Mouse (Mus musculus) forebrain, embryonic 16.5 days (tissue): ENCODE data around the gene Ambra1. TPM values are rescaled to one million over a fixed set of nuclear protein-coding genes. Genes with fewer than 3 reads are reported as not detected.

ENCODE experiments used
- ATAC-seq: fragments of 200-750 bp; cut with Nextera tagmentation; 2 replicates; pipeline ENCODE4 v1.8.0; 2017; ENCODE audit warnings: mild to moderate bottlenecking, moderate library complexity
- H3K27ac ChIP-seq: fragments of 300-500 bp; sonication (generic); 2 replicates; pipeline ENCODE4 v1.5.1; 2014; ENCODE audit warnings: low read length, control low read depth
- H3K27me3 ChIP-seq: fragments of 300-500 bp; sonication (generic); replicated peaks from 2 replicates; pipeline ENCODE4 v1.6.1; 2014; ENCODE audit warnings: low read length; ENCODE audit not compliant: control insufficient read depth, insufficient read depth
- H3K36me3 ChIP-seq: fragments of 300-500 bp; sonication (generic); 2 replicates; pipeline ENCODE4 v1.6.1; 2014; ENCODE audit not compliant: control insufficient read depth, insufficient read depth
- H3K4me1 ChIP-seq: fragments of 300-500 bp; sonication (generic); replicated peaks from 2 replicates; pipeline ENCODE4 v1.6.1; 2014; ENCODE audit warnings: low read length; ENCODE audit not compliant: control insufficient read depth, insufficient read depth
- H3K4me2 ChIP-seq: fragments of 300-500 bp; sonication (generic); 2 replicates; pipeline ENCODE4 v1.6.1; 2014; ENCODE audit warnings: mild to moderate bottlenecking, low read length, control low read depth
- H3K4me3 ChIP-seq: fragments of 300-500 bp; sonication (generic); replicated peaks from 2 replicates; pipeline ENCODE4 v1.5.1; 2014; ENCODE audit warnings: mild to moderate bottlenecking, low read length, control low read depth
- H3K9ac ChIP-seq: fragments of 300-500 bp; sonication (generic); replicated peaks from 2 replicates; pipeline ENCODE4 v1.6.1; 2014; ENCODE audit warnings: low read depth, low read length, control low read depth
- H3K9me3 ChIP-seq: fragments of 300-500 bp; sonication (generic); 2 replicates; pipeline ENCODE4 v1.6.1; 2016; ENCODE audit warnings: low read length; ENCODE audit not compliant: control insufficient read depth
- WGBS: fragments of 180-500 bp; shearing (Covaris S2); extraction: QIAGEN DNeasy Blood & Tissue Kit; methylation state at CpG from one replicate; pipeline ENCODE4 v1.1.7; 2014; 5-methylcytosine and 5-hydroxymethylcytosine counted together
- polyA plus RNA-seq: library from polyadenylated mRNA; unstranded; fragments of >200 nt; fragmentation: Nextera tagmentation; extraction: Ambion mirVana; gene quantifications from 2 replicates; pipeline ENCODE4 v1.2.1, GENCODE M21; 2015

The Ambra1 gene
- polyA plus RNA-seq, 1 experiment from 2014 or later, result 25.5 TPM

DNA sequence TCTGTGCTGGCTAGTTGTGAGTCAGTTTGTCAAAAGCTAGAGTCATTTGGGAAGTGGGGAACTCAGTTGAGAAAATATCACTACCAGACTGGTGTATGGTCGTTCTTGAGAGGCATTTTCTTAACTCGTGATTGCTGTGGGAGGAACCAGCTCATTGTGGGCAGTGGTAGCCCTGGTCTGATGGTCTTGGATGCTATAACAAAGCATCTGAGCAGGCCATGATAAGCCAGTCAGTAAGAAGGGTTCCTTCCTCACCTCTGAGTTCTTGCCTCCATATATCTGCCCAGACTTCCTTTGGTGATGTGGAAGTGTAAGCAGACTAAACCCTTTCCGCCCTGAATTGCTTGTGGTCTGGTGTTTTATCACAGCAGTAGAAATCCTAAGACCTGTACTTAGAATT is 105.7 kb downstream of the Ambra1 start:
- 92% methylated on average over 3 of the region's 3 CpGs for WGBS
- Histone ChIP-seq H3K4me3 (no peak overlapping the region), H3K9me3 (no peaks in the 10 kb centered on the region), H3K9ac (no peak overlapping the region), H3K36me3 (no peaks in the 10 kb centered on the region), H3K4me2 (no peak overlapping the region), H3K27me3 (no peaks in the 10 kb centered on the region), H3K27ac (no peak overlapping the region), H3K4me1 (no peaks in the 10 kb centered on the region)
- ATAC-seq, result no peak

DNA sequence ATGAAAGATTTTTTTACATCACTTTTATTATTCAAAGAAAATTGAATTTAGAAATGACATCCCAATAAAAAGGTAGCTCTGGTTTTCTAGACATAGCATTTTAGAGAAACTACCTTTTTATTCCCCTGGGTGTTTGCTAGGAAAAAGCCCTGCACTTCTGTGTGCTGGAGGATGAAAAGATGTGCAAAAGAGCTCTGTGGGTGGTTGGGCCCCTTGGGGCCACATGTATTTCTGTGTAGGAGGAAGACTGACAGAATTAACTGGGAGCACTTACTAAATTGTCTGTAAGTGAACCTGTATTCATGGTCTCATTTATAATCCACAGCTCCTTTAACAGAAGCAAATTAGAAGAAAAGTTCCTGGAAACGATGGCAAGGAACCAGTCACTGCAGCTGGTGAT is 114.2 kb downstream of the Ambra1 start:
- H3K4me3 ChIP-seq, result no peak overlapping the region
- H3K27ac ChIP-seq, result no peak overlapping the region
- no peak overlapping the region for H3K9ac ChIP-seq
- no peaks in the 10 kb centered on the region for H3K27me3 ChIP-seq
- H3K4me1 ChIP-seq, result no peaks in the 10 kb centered on the region
- peak; percentile 49; the same call in 1 of the 2 replicates for ATAC-seq
- no peaks in the 10 kb centered on the region for H3K9me3 ChIP-seq
- 24% methylated on average over 1 of the region's 1 CpGs for WGBS
- no peak overlapping the region for H3K4me2 ChIP-seq
- no peaks in the 10 kb centered on the region for H3K36me3 ChIP-seq

DNA sequence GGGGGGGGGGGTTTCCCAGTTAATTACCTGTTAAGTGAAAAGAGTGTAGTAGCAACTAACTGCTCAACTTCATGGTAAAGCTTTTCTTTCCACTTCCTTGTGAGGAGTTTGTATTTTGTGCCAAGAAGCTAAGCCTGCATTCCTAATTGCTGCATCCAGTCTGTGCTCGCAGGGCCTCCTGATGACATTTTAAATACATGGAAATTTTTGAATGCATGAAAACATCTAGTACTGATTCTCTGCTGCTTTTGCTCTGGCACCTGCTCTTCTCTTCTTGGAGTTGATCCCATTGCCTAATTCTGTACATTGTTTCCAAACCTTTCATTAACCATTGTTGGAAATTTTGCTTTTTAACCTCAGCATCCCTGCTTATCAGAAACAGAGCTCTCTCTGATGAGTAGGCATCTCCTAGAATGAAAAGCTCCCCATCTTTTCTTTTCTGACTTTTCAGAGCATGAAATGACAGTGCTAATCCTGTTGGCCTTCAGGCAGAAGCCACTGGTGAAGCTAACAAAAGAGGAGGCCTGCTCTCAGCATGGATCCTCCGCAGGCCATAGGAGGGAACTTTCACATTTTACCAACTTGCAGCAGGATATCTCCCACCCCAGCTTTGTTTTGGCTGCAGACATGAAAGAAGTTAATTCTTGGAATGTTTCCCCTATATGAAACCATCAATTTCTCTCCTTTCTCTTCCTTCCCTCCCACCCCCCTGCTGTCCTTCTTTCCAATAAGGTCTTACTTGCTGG is 122.7 kb downstream of the Ambra1 start:
- no peaks in the 10 kb centered on the region for H3K27me3 ChIP-seq
- no peak overlapping the region for H3K9ac ChIP-seq
- no peak overlapping the region for H3K4me2 ChIP-seq
- no peaks in the 10 kb centered on the region for H3K36me3 ChIP-seq
- no peaks in the 10 kb centered on the region for H3K9me3 ChIP-seq
- H3K4me1 ChIP-seq, result peaks cover 10% of the 10 kb centered on the region
- no peak overlapping the region for H3K4me3 ChIP-seq
- no peak; the same call in 1 of the 2 replicates for ATAC-seq
- WGBS, result 17% methylated on average over 2 of the region's 2 CpGs
- peak overlapping the region; percentile 41; the same call in 1 of the 2 replicates for H3K27ac ChIP-seq

DNA sequence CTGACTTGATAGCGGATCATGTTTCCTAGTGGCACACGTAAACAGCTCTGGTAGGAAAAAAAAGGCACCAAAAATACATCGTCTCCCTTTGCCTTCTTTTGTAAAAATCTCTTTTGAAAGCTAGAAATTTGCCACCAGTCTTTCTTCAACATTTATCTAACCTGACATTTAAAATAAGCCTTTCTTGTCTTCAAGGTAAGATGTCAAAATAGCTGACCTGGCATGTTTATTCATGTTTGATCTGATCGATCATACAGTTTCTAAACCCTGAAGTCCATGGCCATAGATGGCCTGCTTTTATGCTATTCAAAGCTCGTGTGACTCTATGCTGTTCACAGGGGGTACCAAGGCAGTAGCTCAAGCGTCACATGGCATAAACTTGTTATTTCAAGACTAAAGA is 124.6 kb downstream of the Ambra1 start:
- 76% methylated on average over 6 of the region's 6 CpGs for WGBS
- Histone ChIP-seq H3K27ac (no peak overlapping the region), H3K9me3 (no peaks in the 10 kb centered on the region), H3K4me3 (no peak overlapping the region), H3K27me3 (no peaks in the 10 kb centered on the region), H3K36me3 (no peaks in the 10 kb centered on the region), H3K9ac (no peak overlapping the region), H3K4me1 (peaks cover 16% of the 10 kb centered on the region), H3K4me2 (no peak overlapping the region)
- ATAC-seq, result no peak

DNA sequence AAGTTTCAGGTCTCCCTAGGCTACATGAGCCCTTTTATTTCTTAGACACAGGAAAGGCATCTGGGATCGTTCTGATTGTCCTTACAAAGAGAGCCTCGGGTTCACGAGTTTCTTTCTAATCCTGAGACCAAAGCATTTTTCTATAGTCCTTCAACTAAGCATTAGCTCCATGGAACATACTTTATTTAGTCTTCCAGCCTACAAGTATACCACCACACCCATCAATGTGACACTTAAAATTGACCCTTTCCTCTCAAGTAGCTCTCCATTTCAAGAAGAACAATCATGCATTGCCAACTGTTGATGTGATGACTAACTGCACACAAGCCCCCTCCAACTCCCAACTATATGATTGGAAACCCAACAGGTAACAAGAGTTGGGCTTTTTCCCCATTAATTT is 127.0 kb downstream of the Ambra1 start:
- Histone ChIP-seq H3K4me1 (peaks cover 19% of the 10 kb centered on the region), H3K9me3 (no peaks in the 10 kb centered on the region), H3K27me3 (no peaks in the 10 kb centered on the region), H3K4me3 (no peak overlapping the region), H3K9ac (no peak overlapping the region), H3K27ac (no peak overlapping the region), H3K4me2 (no peak overlapping the region), H3K36me3 (no peaks in the 10 kb centered on the region)
- ATAC-seq, result no peak
- 77% methylated on average over 3 of the region's 3 CpGs for WGBS

DNA sequence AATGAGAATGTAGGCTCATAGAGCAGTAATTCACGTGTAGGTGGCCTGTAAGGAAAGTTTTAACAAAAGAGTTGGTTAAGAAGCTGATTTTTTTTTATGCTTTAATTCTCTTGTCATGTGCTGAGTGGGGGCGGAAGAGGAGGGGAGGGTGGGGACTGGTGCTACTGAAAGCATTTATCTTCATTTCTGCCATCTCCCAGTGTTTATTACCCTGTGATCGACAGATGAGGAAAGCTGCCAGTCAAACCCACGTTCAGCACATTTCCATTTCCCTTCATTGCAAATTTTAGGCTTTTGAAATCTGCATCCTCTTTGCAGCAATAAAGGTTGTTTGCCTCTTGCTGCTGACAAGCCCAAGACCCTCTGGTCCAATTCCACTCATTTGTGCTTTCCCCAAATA is 129.5 kb downstream of the Ambra1 start:
- peak; percentile 83; the same call in 1 of the 2 replicates for ATAC-seq
- Histone ChIP-seq H3K9ac (no peak overlapping the region), H3K4me1 (peaks cover 10% of the 10 kb centered on the region), H3K36me3 (no peaks in the 10 kb centered on the region), H3K27me3 (no peaks in the 10 kb centered on the region), H3K4me3 (no peak overlapping the region), H3K4me2 (no peak overlapping the region), H3K27ac (peak overlapping the region; percentile 57), H3K9me3 (no peaks in the 10 kb centered on the region)
- WGBS, result 50% methylated on average over 4 of the region's 4 CpGs

DNA sequence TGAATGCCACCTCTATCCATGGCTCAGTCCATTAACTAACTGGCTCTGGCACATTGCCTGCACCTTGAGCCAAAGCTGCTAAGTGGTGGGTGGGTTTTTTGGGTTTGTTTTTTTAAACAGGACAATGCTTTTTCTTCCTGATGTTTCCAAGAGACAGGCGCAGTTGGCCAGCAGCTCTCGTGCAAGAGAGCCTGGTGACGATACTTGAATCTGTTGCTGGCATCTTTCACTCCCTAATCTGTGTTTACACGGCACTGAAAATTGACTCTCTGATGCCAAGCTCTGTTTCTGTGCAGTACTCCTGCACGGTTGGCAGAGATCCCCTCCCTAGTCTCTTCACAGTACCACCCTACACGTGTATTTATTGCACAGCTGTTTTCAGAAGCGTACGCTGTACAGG is 140.8 kb downstream of the Ambra1 start:
- Histone ChIP-seq H3K27me3 (no peaks in the 10 kb centered on the region), H3K4me2 (peak overlapping the region; percentile 35), H3K4me1 (peaks cover 5% of the 10 kb centered on the region), H3K36me3 (no peaks in the 10 kb centered on the region), H3K9ac (no peak overlapping the region), H3K9me3 (no peaks in the 10 kb centered on the region), H3K27ac (peak overlapping the region; percentile 73), H3K4me3 (no peak overlapping the region)
- 25% methylated on average over 8 of the region's 8 CpGs for WGBS
- ATAC-seq, result peak; percentile 95

DNA sequence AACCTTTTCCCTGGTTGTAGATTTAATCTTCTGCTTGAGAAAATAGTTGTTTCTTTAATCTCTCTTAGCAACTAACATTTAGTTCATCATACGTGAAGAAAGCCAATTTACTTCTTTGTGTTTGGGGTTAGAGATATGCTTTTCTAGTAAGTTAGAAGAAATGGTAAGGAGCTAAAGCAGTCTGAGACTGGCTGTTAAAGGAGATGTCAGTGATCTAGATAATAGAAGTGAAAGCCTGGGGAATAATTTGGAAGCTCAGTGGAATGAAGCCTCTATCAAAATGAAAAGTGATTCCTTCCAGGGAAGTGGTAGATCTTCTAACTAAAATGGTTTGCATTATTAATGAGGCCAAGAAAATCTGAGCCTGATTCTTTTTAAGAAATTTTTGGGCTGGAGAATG is 141.3 kb downstream of the Ambra1 start:
- H3K4me1 ChIP-seq, result peaks cover 5% of the 10 kb centered on the region
- H3K4me2 ChIP-seq, result no peak overlapping the region; the same call in 1 of the 2 replicates
- H3K27ac ChIP-seq, result peak overlapping the region; percentile 73
- 36% methylated on average over 1 of the region's 1 CpGs for WGBS
- H3K27me3 ChIP-seq, result no peaks in the 10 kb centered on the region
- ATAC-seq, result peak; percentile 37; the same call in 1 of the 2 replicates
- no peak overlapping the region for H3K4me3 ChIP-seq
- H3K36me3 ChIP-seq, result no peaks in the 10 kb centered on the region
- no peak overlapping the region for H3K9ac ChIP-seq
- no peaks in the 10 kb centered on the region for H3K9me3 ChIP-seq

DNA sequence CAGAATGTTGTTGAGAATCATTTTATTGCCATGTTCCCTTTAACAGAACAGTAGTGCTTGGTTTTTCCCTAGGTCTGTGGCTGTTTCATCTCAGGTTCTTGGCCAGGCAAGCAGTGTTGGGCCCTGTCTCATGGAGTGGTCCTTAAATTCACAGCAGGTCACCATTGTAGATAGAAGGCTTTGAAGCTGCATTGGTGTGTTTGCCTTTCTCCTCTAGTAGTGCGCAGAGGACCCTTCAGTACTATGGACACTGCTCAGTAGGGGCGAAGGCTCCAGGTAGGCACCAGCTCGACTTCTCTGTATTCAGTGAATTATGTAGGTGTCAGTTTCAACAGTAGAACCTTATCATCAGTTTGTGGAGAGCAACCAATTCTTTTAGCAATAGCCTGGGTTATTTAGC is 142.7 kb downstream of the Ambra1 start:
- ATAC-seq, result no peak
- Histone ChIP-seq H3K9me3 (no peaks in the 10 kb centered on the region), H3K4me2 (no peak overlapping the region), H3K27ac (no peak overlapping the region), H3K4me1 (peaks cover 5% of the 10 kb centered on the region), H3K27me3 (no peaks in the 10 kb centered on the region), H3K9ac (no peak overlapping the region), H3K4me3 (no peak overlapping the region), H3K36me3 (no peaks in the 10 kb centered on the region)
- WGBS, result 91% methylated on average over 3 of the region's 3 CpGs
